Mouse (Mus musculus) liver (tissue): ENCODE measurements at regions not wholly inside any gene's neighbourhood (a gene's known extent, or its start where the extent isn't known, plus 50 kb on each side); places are given as distances from the start of the nearest gene placed in this dataset.

Experiments
- DNase-seq: peaks from one replicate; pipeline ENCODE4 v3.0.0-alpha.2; 2020; ENCODE audit warnings: mixed read lengths

GRCm38 (mm10) chr13:28425116-28425515 lies 167.8 kb downstream of the Gm11361 start:
- no peak for DNase-seq

- DNase-seq = peak; percentile 4
Observed at GRCm38 (mm10) chr13:28424446-28425059, 167.2 kb downstream of the Gm11361 start.

GRCm38 (mm10) chr13:28421309-28421708 lies 164.0 kb downstream of the Gm11361 start:
- DNase-seq = no peak

- DNase-seq = no peak
Observed at GRCm38 (mm10) chr13:28420636-28421035, 163.3 kb downstream of the Gm11361 start.

GRCm38 (mm10) chr13:28419950-28420381 lies 162.6 kb downstream of the Gm11361 start:
- peak; percentile 29 for DNase-seq

GRCm38 (mm10) chr13:28418936-28419681 lies 161.8 kb downstream of the Gm11361 start:
- DNase-seq = no peak

GRCm38 (mm10) chr13:28417929-28418881 lies 160.9 kb downstream of the Gm11361 start:
- peak; percentile 45 for DNase-seq

GRCm38 (mm10) chr13:28417431-28417928 lies 160.2 kb downstream of the Gm11361 start:
- DNase-seq = peak; percentile 6

- DNase-seq = no peak
Observed at GRCm38 (mm10) chr13:28416887-28417286, 159.6 kb downstream of the Gm11361 start.

- no peak for DNase-seq
Observed at GRCm38 (mm10) chr13:28416231-28416630, 158.9 kb downstream of the Gm11361 start.

- DNase-seq = no peak
Observed at GRCm38 (mm10) chr13:28415769-28416168, 158.4 kb downstream of the Gm11361 start.

- no peak for DNase-seq
Observed at GRCm38 (mm10) chr13:28410324-28410723, 153.0 kb downstream of the Gm11361 start.

GRCm38 (mm10) chr13:28409609-28409902 lies 152.2 kb downstream of the Gm11361 start:
- DNase-seq = no peak

- DNase-seq = no peak
Observed at GRCm38 (mm10) chr13:28408868-28409608, 151.7 kb downstream of the Gm11361 start.

- DNase-seq = no peak
Observed at GRCm38 (mm10) chr13:28400459-28400858, 143.1 kb downstream of the Gm11361 start.
